Mouse (Mus musculus) small intestine, adult 2 months (tissue): ENCODE data around the gene Lrrc19. TPM values are rescaled to one million over a fixed set of nuclear protein-coding genes. Genes with fewer than 3 reads are reported as not detected.

Experiments used
- H3K27ac ChIP-seq: fragments of 200-500 bp; 2 replicates; pipeline ENCODE4 v1.5.1; 2012; ENCODE audit warnings: low read depth, low read length, control low read depth, inconsistent platforms; ENCODE audit not compliant: insufficient read depth
- H3K27me3 ChIP-seq: fragments of 200-500 bp; 2 replicates; pipeline ENCODE4 v1.6.1; 2012; ENCODE audit warnings: mild to moderate bottlenecking, moderate library complexity, low read length, inconsistent platforms; ENCODE audit not compliant: control insufficient read depth, insufficient read depth
- H3K36me3 ChIP-seq: fragments of 200-500 bp; 2 replicates; pipeline ENCODE4 v1.6.1; 2012; ENCODE audit warnings: mild to moderate bottlenecking, low read length, control low read depth, inconsistent platforms; ENCODE audit not compliant: control insufficient read depth, insufficient read depth
- H3K4me1 ChIP-seq: fragments of 200-500 bp; 2 replicates; pipeline ENCODE4 v1.6.1; 2012; ENCODE audit warnings: low read length, inconsistent platforms, mixed read lengths; ENCODE audit not compliant: control insufficient read depth, insufficient read depth, insufficient read length
- H3K4me3 ChIP-seq: fragments of 200-500 bp; 2 replicates; pipeline ENCODE4 v1.5.1; 2012; ENCODE audit warnings: low read depth, mild to moderate bottlenecking, control low read depth, inconsistent platforms, low read length, moderate library complexity
- CTCF ChIP-seq: fragments of 200-500 bp; IDR thresholded peaks from 2 replicates; pipeline ENCODE4 v1.5.1; 2012; ENCODE audit warnings: low read depth, mild to moderate bottlenecking, control low read depth, inconsistent platforms, low read length, moderate library complexity, mixed read lengths; ENCODE audit not compliant: insufficient replicate concordance, insufficient read length; ENCODE audit errors: extremely low read depth
- POLR2A ChIP-seq: fragments of 200-500 bp; IDR thresholded peaks from 2 replicates; pipeline ENCODE4 v1.6.1; 2012; ENCODE audit warnings: low read depth, mild to moderate bottlenecking, control low read depth, inconsistent platforms, low read length, moderate library complexity
- WGBS: fragments of 180-500 bp; shearing (Covaris S2); methylation state at CpG from one replicate; pipeline ENCODE4 v1.1.7; 2018; 5-methylcytosine and 5-hydroxymethylcytosine counted together
- polyA plus RNA-seq: library from polyadenylated mRNA; depleted of rRNA; stranded (reverse); fragments of >200 nt; gene quantifications from 2 replicates; pipeline ENCODE4 v1.2.3, GENCODE M21; 2012; rRNA removed

The Lrrc19 gene
- polyA plus RNA-seq, 1 experiment: 6.8 TPM

GRCm38 (mm10) chr4:94605591-94605990, 44.4 kb downstream of the Lrrc19 start:
- no peak for TF ChIP-seq CTCF
- no peak for TF ChIP-seq POLR2A
- no peaks in the 10 kb centered on the region for H3K4me1 ChIP-seq
- no peaks in the 10 kb centered on the region for H3K36me3 ChIP-seq
- H3K27ac ChIP-seq: no peak overlapping the region
- H3K27me3 ChIP-seq: no peaks in the 10 kb centered on the region
- WGBS: 91% methylated on average over 2 of the region's 2 CpGs
- H3K4me3 ChIP-seq: no peak overlapping the region

- WGBS: 87% methylated on average over 2 of the region's 2 CpGs
- Histone ChIP-seq H3K4me3 (no peak overlapping the region), H3K27me3 (no peaks in the 10 kb centered on the region), H3K36me3 (no peaks in the 10 kb centered on the region), H3K4me1 (no peaks in the 10 kb centered on the region), H3K27ac (no peak overlapping the region)
- TF ChIP-seq POLR2A: no peak
- TF ChIP-seq CTCF: no peak
Observed at GRCm38 (mm10) chr4:94604452-94605019, 45.4 kb downstream of the Lrrc19 start.

- H3K4me3 ChIP-seq: peak within 1 kb of the TSS; percentile 99
- H3K4me1 ChIP-seq: no peaks in the 10 kb centered on the region
- H3K36me3 ChIP-seq: no peaks in the 10 kb centered on the region
- peak within 1 kb of the TSS; percentile 72 for H3K27ac ChIP-seq
- under 1% methylated on average over 61 of the region's 61 CpGs for WGBS
- no peaks in the 10 kb centered on the region for H3K27me3 ChIP-seq
- TF ChIP-seq CTCF (no peak), POLR2A (peak; percentile 55; the same call in 1 of the 2 replicates)
Observed at GRCm38 (mm10) chr4:94603031-94603629, 46.8 kb downstream of the Lrrc19 start, which contains the start of gene Plaa. Gene Plaa (minus strand): TSS chr4:94603244.

- Histone ChIP-seq H3K27me3 (no peaks in the 10 kb centered on the region), H3K27ac (peak overlapping the region; percentile 67), H3K4me1 (no peaks in the 10 kb centered on the region), H3K4me3 (peak overlapping the region; percentile 99), H3K36me3 (no peaks in the 10 kb centered on the region)
- under 1% methylated on average over 33 of the region's 33 CpGs for WGBS
- TF ChIP-seq POLR2A (no peak), CTCF (no peak)
Observed at GRCm38 (mm10) chr4:94602496-94603030, 47.4 kb downstream of the Lrrc19 start.

GRCm38 (mm10) chr4:94601395-94601794, 48.5 kb downstream of the Lrrc19 start:
- H3K4me1 ChIP-seq: no peaks in the 10 kb centered on the region
- H3K36me3 ChIP-seq: no peaks in the 10 kb centered on the region
- no peak overlapping the region for H3K4me3 ChIP-seq
- 73% methylated on average over 4 of the region's 4 CpGs for WGBS
- H3K27me3 ChIP-seq: no peaks in the 10 kb centered on the region
- no peak for TF ChIP-seq CTCF
- TF ChIP-seq POLR2A: no peak
- H3K27ac ChIP-seq: no peak overlapping the region

- Histone ChIP-seq H3K27ac (no peak overlapping the region), H3K4me1 (no peaks in the 10 kb centered on the region; the same call in 1 of the 2 replicates), H3K36me3 (no peaks in the 10 kb centered on the region), H3K27me3 (no peaks in the 10 kb centered on the region), H3K4me3 (no peak overlapping the region)
- TF ChIP-seq POLR2A: no peak
- no peak for TF ChIP-seq CTCF
Observed at GRCm38 (mm10) chr4:94592709-94593108, 57.2 kb downstream of the Lrrc19 start.

- WGBS: 57% methylated on average over 4 of the region's 4 CpGs
- Histone ChIP-seq H3K27ac (no peak overlapping the region), H3K36me3 (no peaks in the 10 kb centered on the region), H3K27me3 (no peaks in the 10 kb centered on the region), H3K4me1 (no peaks in the 10 kb centered on the region; the same call in 1 of the 2 replicates), H3K4me3 (no peak overlapping the region)
- no peak for TF ChIP-seq POLR2A
- TF ChIP-seq CTCF: no peak
Observed at GRCm38 (mm10) chr4:94591765-94592381, 58.1 kb downstream of the Lrrc19 start.

Other genes with a start within 250 kb of the Lrrc19 start
- not detected in 2 replicates for gene Gm10306, start 93.6 kb downstream of the Lrrc19 start, polyA plus RNA-seq
- gene Caap1, start 93.3 kb downstream of the Lrrc19 start, polyA plus RNA-seq: 2.5 and 4.6 TPM in 2 replicates
- 25.3 and 46.0 TPM in 2 replicates for gene Plaa, start 46.9 kb downstream of the Lrrc19 start, polyA plus RNA-seq
- gene Ift74, start 35.7 kb downstream of the Lrrc19 start, polyA plus RNA-seq: 0.15 and 0.17 TPM in 2 replicates
- gene Tek, start 89.1 kb upstream of the Lrrc19 start, polyA plus RNA-seq: 0.75 and 1.3 TPM in 2 replicates